Mouse (Mus musculus) heart, adult 9 months (tissue): ENCODE measurements around the gene Rnf39.

Source experiments
- DNase-seq, 2 experiments: peaks; one replicate each; pipeline ENCODE4 v3.0.0; 2022; ENCODE audit warnings: low spot score in 2 of 2

Rnf39 gene

DNA sequence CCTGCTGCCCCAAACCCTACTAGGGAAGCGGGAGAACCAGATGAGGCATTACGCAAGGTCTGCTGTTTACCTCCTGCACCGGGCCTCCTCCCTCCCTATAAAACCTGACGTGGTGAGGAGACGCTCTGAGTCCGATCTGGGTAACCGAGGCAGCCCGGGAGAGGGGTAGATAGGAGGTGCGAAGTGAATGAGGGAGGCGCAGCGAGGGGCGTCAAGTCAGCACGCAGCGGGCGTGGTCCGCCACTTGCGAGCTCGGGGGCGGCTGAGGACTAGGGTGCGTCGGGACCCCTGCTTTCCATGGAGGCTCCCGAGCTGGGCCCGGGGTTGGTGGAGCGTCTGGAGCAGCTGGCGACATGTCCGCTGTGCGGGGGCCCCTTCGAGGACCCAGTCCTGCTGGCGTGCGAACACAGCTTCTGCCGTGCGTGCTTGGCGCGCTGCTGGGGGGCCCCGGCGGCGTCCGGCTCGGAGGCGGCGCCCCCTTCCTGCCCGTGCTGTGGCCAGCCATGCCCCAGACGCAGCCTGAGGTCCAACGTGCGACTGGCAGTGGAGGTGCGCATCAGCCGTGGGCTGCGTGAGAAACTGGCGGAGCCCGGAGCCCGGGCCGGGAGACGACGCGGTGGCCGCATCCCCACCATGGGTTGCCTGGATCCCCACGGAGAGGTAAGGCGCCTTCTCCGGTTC lies at the start of gene Rnf39:
Rnf39 (plus strand) TSS at position 128 of the 681 bp plus-strand sequence.
- DNase-seq = no peak

DNA sequence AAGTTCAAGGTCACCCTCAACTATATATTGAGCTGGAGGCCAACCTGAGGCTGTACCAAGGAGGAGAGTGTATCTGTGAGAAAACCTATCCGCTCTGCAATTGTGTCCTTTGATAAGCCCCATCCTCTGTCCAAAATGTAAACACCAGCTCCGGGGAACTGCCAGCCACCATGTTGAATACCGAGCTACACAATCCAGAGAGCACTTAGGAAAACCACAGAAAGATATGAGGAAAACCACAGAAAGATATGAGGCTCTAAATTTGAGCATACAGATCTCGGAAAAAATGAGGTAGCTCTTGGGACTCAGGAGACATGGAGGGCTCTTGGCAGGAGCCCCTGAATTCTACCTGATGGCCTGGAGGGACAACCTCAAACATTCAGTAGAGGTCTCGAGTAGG lies 49.3 kb upstream of the Rnf39 start:
- no peak for DNase-seq

DNA sequence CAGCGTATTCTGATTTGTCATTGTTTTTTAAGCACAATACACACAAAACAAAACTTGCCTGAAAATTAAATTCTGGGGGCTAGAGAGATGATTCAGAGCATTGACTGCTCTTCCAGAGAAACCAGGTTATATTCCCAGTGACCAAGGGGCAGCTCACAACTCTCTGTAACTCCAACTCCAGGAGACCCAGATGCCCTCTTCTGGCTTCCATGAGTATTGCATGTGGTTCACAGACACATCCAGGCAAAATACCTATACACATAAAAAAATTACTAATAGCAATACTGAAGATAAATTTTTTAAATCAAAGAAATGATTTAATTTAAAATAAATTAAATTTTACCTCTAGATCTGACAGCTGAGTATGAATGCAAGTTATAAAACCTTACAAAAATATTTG lies 46.1 kb upstream of the Rnf39 start:
- peak in 1 of 2 experiments; percentile 11 for DNase-seq

GRCm38 (mm10) chr17:36897065-36897464 lies 45.7 kb upstream of the Rnf39 start:
- DNase-seq = no peak

- DNase-seq = no peak
Measured at GRCm38 (mm10) chr17:36897552-36898205, 45.0 kb upstream of the Rnf39 start, which contains the start of gene Trim31. TSS of gene Trim31 (plus strand) at chr17:36898118.

GRCm38 (mm10) chr17:36899376-36899775 lies 43.3 kb upstream of the Rnf39 start:
- no peak for DNase-seq

GRCm38 (mm10) chr17:36900001-36900400 lies 42.7 kb upstream of the Rnf39 start:
- DNase-seq = no peak

DNA sequence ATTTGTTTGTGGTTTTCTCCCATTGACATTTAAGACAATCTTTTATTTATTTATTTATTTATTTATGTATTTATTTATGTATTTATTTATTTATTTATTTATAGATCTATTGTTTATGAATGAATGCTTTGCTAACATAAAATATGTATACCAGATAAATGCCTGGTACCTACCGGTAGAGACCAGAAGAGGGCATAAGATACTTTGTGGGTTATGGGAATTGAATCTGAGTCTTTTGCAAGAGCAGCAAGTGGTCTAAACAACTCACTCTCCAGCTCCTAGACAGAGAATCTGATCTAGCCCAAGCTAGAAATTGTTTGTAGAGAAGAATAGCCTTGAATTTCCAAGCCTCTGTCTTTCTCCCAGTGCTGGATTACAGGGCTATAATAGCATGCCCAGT lies 42.0 kb upstream of the Rnf39 start:
- no peak for DNase-seq

GRCm38 (mm10) chr17:36903651-36904050 lies 39.1 kb upstream of the Rnf39 start:
- no peak for DNase-seq

GRCm38 (mm10) chr17:36908235-36908634 lies 34.5 kb upstream of the Rnf39 start:
- DNase-seq = no peak

DNA sequence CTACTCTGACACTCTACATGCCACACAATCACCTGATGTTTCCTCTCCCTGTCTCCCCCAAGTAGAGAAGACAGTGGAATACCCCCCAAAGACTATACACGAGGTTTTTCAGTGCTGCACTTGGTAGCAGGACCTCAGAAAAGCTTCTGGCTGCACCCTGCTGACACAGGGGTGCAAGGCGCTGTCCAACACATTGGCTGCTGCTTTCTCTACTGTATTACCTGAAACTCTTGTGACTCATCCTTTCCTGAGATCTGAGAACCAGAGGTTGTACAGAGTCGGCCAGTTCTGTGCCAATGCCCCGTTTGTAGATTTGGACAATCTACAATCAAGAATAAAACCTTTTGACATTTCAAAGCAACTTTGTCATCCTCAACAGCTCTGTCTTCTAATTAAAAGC lies 32.9 kb upstream of the Rnf39 start:
- DNase-seq = no peak

DNA sequence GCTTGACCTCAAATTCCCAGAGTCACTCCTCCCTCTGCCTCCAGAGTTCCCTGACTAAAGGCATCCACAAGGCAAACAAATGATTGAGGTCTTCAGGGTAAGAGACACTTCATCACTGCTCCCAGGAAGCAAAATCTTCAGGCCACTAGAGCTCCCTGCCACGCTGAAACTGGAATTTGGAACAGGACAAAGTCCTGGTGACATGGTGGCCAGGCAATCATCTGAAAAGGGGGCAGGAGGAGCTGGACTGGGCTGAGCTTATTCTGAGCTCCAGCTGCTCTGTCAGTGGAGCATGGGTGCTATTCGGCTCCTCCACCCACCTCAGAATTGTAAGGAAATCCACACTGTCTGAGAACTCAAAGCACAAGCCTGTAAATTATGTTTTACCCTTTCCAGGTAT lies 30.7 kb upstream of the Rnf39 start:
- no peak for DNase-seq

DNA sequence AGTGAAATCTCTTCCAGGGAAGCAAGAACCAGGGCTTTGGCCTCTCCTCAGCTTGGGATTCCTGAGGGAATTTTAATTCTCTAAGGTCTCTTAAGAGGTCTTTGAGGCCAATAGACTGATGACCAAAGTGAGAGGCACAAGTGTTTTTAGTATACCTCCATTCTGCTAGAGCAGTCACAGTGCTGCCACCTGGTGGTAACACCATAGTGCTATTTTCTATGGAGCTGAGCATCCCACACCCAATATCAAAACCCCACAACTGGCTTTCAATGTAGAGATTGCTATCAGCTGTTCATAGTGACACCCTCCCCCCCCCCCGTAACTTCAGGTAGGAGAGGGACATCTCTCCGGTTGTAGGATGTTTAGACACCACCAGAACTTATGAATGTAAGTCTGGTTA lies 28.6 kb upstream of the Rnf39 start:
- DNase-seq = peak; percentile 21 to 47

DNA sequence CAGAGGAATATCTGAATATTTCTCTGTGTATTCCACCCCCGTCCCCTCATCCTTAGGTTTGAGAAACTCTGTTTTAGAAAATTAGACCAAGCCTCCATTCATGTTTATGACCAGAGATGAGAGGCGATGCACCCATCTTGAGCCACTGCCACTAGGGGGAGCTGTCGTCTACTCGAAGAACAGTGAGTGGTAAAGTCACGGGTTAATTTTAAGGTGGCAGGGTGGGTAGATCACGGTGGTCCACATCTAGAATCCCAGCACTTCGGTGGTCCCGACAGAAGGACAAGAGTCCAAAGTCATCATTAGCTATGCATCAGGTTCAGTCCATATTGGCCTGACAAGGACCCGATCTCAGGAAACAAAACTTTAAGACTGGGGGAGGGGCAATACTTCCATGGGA lies 27.6 kb upstream of the Rnf39 start:
- peak; percentile 7 to 38 for DNase-seq

DNA sequence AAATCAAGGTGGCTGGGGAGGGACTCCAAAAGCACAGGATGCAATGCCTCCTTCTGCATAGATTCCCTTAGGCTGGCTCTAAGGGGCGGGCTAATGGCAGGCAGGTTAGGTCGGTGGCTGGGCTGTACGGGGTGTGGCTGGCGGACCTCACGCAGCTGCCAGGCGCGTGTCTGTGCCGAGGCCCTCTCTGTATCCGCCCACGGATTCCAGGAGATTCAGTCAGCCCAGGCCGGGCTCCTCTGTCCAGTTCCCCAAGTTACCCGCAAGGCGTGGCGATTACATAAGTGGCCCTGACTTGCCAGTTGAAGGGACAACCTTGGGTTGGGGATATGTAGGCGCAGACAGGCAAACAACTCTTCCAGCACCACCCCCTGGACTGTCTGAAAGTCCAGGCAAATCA lies 22.5 kb upstream of the Rnf39 start:
- no peak for DNase-seq

GRCm38 (mm10) chr17:36922715-36923114 lies 20.0 kb upstream of the Rnf39 start:
- no peak for DNase-seq

GRCm38 (mm10) chr17:36923491-36923890 lies 19.2 kb upstream of the Rnf39 start:
- DNase-seq = no peak

DNA sequence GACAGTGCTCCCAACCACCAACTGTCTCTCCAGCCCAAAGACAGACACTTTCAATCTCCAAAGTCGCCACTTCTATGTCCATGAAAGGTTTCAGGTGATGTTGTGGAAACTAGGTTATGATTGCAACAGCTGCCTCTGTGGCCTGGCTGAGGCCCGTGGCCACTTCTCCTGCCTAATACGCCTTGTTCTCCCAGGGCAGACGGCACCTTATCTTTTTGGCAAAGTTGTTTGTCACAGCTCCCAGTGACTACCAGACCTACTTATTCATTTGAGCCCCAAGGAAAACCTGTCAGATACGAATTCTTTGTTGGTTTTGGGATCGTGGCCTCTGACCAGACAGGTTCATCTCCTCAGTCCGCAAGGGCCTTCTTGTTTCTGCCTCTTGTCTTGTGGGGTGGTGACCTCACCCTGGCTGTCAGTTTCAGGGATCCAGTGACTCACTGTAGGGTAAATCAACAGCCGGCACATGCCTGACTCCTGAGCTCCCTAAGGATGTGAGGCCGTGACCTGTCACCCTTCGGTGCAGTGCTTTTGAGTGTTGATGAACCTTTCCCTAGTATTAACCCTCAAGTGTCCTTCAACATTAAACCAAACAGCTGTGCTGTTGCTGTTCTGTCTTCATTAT lies 15.1 kb upstream of the Rnf39 start:
- peak; percentile 32 to 38 for DNase-seq

GRCm38 (mm10) chr17:36929236-36929932 lies 13.3 kb upstream of the Rnf39 start:
- no peak for DNase-seq

DNA sequence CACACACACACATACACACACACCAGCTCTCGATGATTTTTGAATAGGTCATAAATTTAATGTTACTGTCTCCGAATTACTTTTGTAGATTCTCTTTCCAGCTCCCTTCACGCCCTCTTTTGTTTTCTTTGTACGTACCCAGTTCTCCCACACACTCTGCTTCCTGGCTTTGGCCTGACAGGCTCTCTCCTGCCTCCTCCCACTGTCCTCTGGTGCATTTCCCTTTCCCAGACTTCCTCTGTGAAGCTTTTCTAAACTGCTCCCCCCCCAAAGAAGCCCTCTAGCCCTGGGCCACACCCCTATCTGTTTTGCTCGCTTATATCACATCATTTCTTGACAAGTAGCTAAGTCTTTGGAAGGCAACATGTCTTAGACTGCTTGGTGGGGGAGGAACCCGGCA lies 12.5 kb upstream of the Rnf39 start:
- peak; percentile 37 to 66 for DNase-seq

- DNase-seq = no peak
Measured at GRCm38 (mm10) chr17:36931130-36931529, 11.6 kb upstream of the Rnf39 start.

DNA sequence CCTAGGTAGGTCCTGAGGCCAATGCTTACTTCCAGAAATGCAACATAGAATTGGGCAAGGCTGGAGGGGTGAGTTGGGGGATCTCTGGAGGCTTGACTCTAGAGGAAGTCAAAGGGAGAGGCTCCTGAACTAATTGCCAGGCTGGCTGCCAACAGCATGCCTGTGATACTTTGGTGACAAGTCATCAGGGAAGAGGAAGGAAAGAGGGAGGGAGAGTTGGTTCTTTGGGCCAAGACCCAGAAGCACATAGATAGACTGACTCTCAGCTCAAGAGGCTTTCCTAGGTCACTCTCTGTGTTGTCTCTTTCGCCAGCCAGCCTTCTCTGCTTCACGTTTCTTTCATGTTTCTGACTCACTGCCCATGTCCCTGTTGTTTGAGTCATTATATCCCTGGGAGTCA lies 10.9 kb upstream of the Rnf39 start:
- peak; percentile 63 to 65 for DNase-seq
